Mouse (Mus musculus): Measurements from ENCODE around the gene Me1. TPM values are rescaled to one million over a fixed set of nuclear protein-coding genes. Genes with fewer than 3 reads are reported as not detected.
A peak's percentile ranks its signal among the peaks of the same experiment; 100 is the strongest.

Gene Me1
- polyA plus RNA-seq, 1 experiment from 2014 or later = 33.3 TPM

GRCm38 (mm10) chr9:86660327-86660726, 35.4 kb downstream of the Me1 start:
- Histone ChIP-seq H3K27me3 (ENCODE audit: control insufficient read depth, insufficient read depth, low read length) (no peaks in the 10 kb centered on the region), H3K4me1 (ENCODE audit: control insufficient read depth in 2 of 2, insufficient read depth in 2 of 2, low read length in 2 of 2) (no peaks in the 10 kb centered on the region), H3K9me3 (ENCODE audit: control insufficient read depth, low read length) (0 out of 2 replicates have a peak, but pooled peaks cover 3% of the 10 kb centered on the region), H3K9ac (ENCODE audit: low read length) (no peak overlapping the region), H3K4me2 (ENCODE audit: low read length) (no peak overlapping the region), H3K27ac (replicated peaks in 1 of 2; ENCODE audit: control insufficient read depth in 1 of 2, insufficient read depth in 1 of 2, low read depth in 2 of 2, low read length in 2 of 2) (no peak overlapping the region), H3K36me3 (ENCODE audit: control insufficient read depth, insufficient read depth, low read length) (no peaks in the 10 kb centered on the region), H3K4me3 (ENCODE audit: control insufficient read depth in 1 of 2, insufficient read depth in 1 of 2, low read depth in 1 of 2, low read length in 2 of 2) (no peak overlapping the region)
- ATAC-seq (ENCODE audit: insufficient number of reproducible peaks, insufficient read depth, low FRiP score, low read depth) = no peak
- 81% methylated on average over 2 of the region's 2 CpGs for WGBS

GRCm38 (mm10) chr9:86658347-86658746, 37.4 kb downstream of the Me1 start:
- WGBS = 88% methylated on average over 4 of the region's 4 CpGs
- Histone ChIP-seq H3K4me1 (ENCODE audit: control insufficient read depth in 2 of 2, insufficient read depth in 2 of 2, low read length in 2 of 2) (no peaks in the 10 kb centered on the region), H3K27me3 (ENCODE audit: control insufficient read depth, insufficient read depth, low read length) (no peaks in the 10 kb centered on the region), H3K4me3 (ENCODE audit: control insufficient read depth in 1 of 2, insufficient read depth in 1 of 2, low read depth in 1 of 2, low read length in 2 of 2) (no peak overlapping the region), H3K9ac (ENCODE audit: low read length) (no peak overlapping the region), H3K4me2 (ENCODE audit: low read length) (no peak overlapping the region), H3K36me3 (ENCODE audit: control insufficient read depth, insufficient read depth, low read length) (no peaks in the 10 kb centered on the region), H3K9me3 (ENCODE audit: control insufficient read depth, low read length) (0 out of 2 replicates have a peak, but pooled peaks cover 3% of the 10 kb centered on the region), H3K27ac (replicated peaks in 1 of 2; ENCODE audit: control insufficient read depth in 1 of 2, insufficient read depth in 1 of 2, low read depth in 2 of 2, low read length in 2 of 2) (no peak overlapping the region)
- ATAC-seq (ENCODE audit: insufficient number of reproducible peaks, insufficient read depth, low FRiP score, low read depth) = no peak

GRCm38 (mm10) chr9:86652194-86652593, 43.6 kb downstream of the Me1 start:
- no peak overlapping the region for H3K4me2 ChIP-seq (ENCODE audit: low read length)
- no peak overlapping the region for H3K9ac ChIP-seq (ENCODE audit: low read length)
- ATAC-seq (ENCODE audit: insufficient number of reproducible peaks, insufficient read depth, low FRiP score, low read depth) = no peak
- no peak overlapping the region for H3K4me3 ChIP-seq (ENCODE audit: control insufficient read depth in 1 of 2, insufficient read depth in 1 of 2, low read depth in 1 of 2, low read length in 2 of 2)
- H3K27ac ChIP-seq (replicated peaks in 1 of 2; ENCODE audit: control insufficient read depth in 1 of 2, insufficient read depth in 1 of 2, low read depth in 2 of 2, low read length in 2 of 2) = no peak overlapping the region
- WGBS = 84% methylated on average over 1 of the region's 1 CpGs
- no peaks in the 10 kb centered on the region for H3K36me3 ChIP-seq (ENCODE audit: control insufficient read depth, insufficient read depth, low read length)
- H3K9me3 ChIP-seq (ENCODE audit: control insufficient read depth, low read length) = no peaks in the 10 kb centered on the region
- H3K27me3 ChIP-seq (ENCODE audit: control insufficient read depth, insufficient read depth, low read length) = no peaks in the 10 kb centered on the region
- no peaks in the 10 kb centered on the region for H3K4me1 ChIP-seq (ENCODE audit: control insufficient read depth in 2 of 2, insufficient read depth in 2 of 2, low read length in 2 of 2)

GRCm38 (mm10) chr9:86651254-86651653, 44.5 kb downstream of the Me1 start:
- Histone ChIP-seq H3K4me2 (ENCODE audit: low read length) (no peak overlapping the region), H3K4me1 (ENCODE audit: control insufficient read depth in 2 of 2, insufficient read depth in 2 of 2, low read length in 2 of 2) (no peaks in the 10 kb centered on the region), H3K27ac (replicated peaks in 1 of 2; ENCODE audit: control insufficient read depth in 1 of 2, insufficient read depth in 1 of 2, low read depth in 2 of 2, low read length in 2 of 2) (no peak overlapping the region), H3K36me3 (ENCODE audit: control insufficient read depth, insufficient read depth, low read length) (no peaks in the 10 kb centered on the region), H3K9ac (ENCODE audit: low read length) (no peak overlapping the region), H3K27me3 (ENCODE audit: control insufficient read depth, insufficient read depth, low read length) (no peaks in the 10 kb centered on the region), H3K4me3 (ENCODE audit: control insufficient read depth in 1 of 2, insufficient read depth in 1 of 2, low read depth in 1 of 2, low read length in 2 of 2) (no peak overlapping the region), H3K9me3 (ENCODE audit: control insufficient read depth, low read length) (no peaks in the 10 kb centered on the region)
- 85% methylated on average over 3 of the region's 3 CpGs for WGBS
- ATAC-seq (ENCODE audit: insufficient number of reproducible peaks, insufficient read depth, low FRiP score, low read depth) = no peak

- H3K9ac ChIP-seq (ENCODE audit: low read length) = no peak overlapping the region
- WGBS = 91% methylated on average over 5 of the region's 5 CpGs
- H3K9me3 ChIP-seq (ENCODE audit: control insufficient read depth, low read length) = no peaks in the 10 kb centered on the region
- H3K4me1 ChIP-seq (ENCODE audit: control insufficient read depth in 2 of 2, insufficient read depth in 2 of 2, low read length in 2 of 2) = no peaks in the 10 kb centered on the region
- no peak overlapping the region for H3K4me3 ChIP-seq (ENCODE audit: control insufficient read depth in 1 of 2, insufficient read depth in 1 of 2, low read depth in 1 of 2, low read length in 2 of 2)
- no peaks in the 10 kb centered on the region for H3K36me3 ChIP-seq (ENCODE audit: control insufficient read depth, insufficient read depth, low read length)
- no peak overlapping the region for H3K4me2 ChIP-seq (ENCODE audit: low read length)
- H3K27me3 ChIP-seq (ENCODE audit: control insufficient read depth, insufficient read depth, low read length) = no peaks in the 10 kb centered on the region
- H3K27ac ChIP-seq (replicated peaks in 1 of 2; ENCODE audit: control insufficient read depth in 1 of 2, insufficient read depth in 1 of 2, low read depth in 2 of 2, low read length in 2 of 2) = no peak overlapping the region
- ATAC-seq (ENCODE audit: insufficient number of reproducible peaks, insufficient read depth, low FRiP score, low read depth) = no peak
These were observed 44.9 kb downstream of the Me1 start for GRCm38 (mm10) chr9:86650822-86651221.

GRCm38 (mm10) chr9:86647931-86648550, 47.7 kb downstream of the Me1 start:
- Histone ChIP-seq H3K27me3 (ENCODE audit: control insufficient read depth, insufficient read depth, low read length) (no peaks in the 10 kb centered on the region), H3K9ac (ENCODE audit: low read length) (no peak overlapping the region), H3K4me3 (ENCODE audit: control insufficient read depth in 1 of 2, insufficient read depth in 1 of 2, low read depth in 1 of 2, low read length in 2 of 2) (no peak overlapping the region), H3K9me3 (ENCODE audit: control insufficient read depth, low read length) (no peaks in the 10 kb centered on the region), H3K27ac (replicated peaks in 1 of 2; ENCODE audit: control insufficient read depth in 1 of 2, insufficient read depth in 1 of 2, low read depth in 2 of 2, low read length in 2 of 2) (peak overlapping the region in 1 of 2 experiments; percentile 16; a peak in 2 of 4 replicates), H3K36me3 (ENCODE audit: control insufficient read depth, insufficient read depth, low read length) (no peaks in the 10 kb centered on the region), H3K4me1 (ENCODE audit: control insufficient read depth in 2 of 2, insufficient read depth in 2 of 2, low read length in 2 of 2) (no peaks in the 10 kb centered on the region), H3K4me2 (ENCODE audit: low read length) (no peak overlapping the region)
- WGBS = 64% methylated on average over 7 of the region's 7 CpGs
- no peak for ATAC-seq (ENCODE audit: insufficient number of reproducible peaks, insufficient read depth, low FRiP score, low read depth)

- H3K36me3 ChIP-seq (ENCODE audit: control insufficient read depth, insufficient read depth, low read length) = no peaks in the 10 kb centered on the region
- H3K9me3 ChIP-seq (ENCODE audit: control insufficient read depth, low read length) = no peaks in the 10 kb centered on the region
- WGBS = 4% methylated on average over 1 of the region's 1 CpGs
- no peak overlapping the region for H3K4me2 ChIP-seq (ENCODE audit: low read length)
- no peak overlapping the region for H3K4me3 ChIP-seq (ENCODE audit: control insufficient read depth in 1 of 2, insufficient read depth in 1 of 2, low read depth in 1 of 2, low read length in 2 of 2)
- no peaks in the 10 kb centered on the region for H3K27me3 ChIP-seq (ENCODE audit: control insufficient read depth, insufficient read depth, low read length)
- ATAC-seq (ENCODE audit: insufficient number of reproducible peaks, insufficient read depth, low FRiP score, low read depth) = no peak
- no peak overlapping the region for H3K9ac ChIP-seq (ENCODE audit: low read length)
- H3K27ac ChIP-seq (replicated peaks in 1 of 2; ENCODE audit: control insufficient read depth in 1 of 2, insufficient read depth in 1 of 2, low read depth in 2 of 2, low read length in 2 of 2) = no peak overlapping the region
- H3K4me1 ChIP-seq (ENCODE audit: control insufficient read depth in 2 of 2, insufficient read depth in 2 of 2, low read length in 2 of 2) = no peaks in the 10 kb centered on the region
These were observed 48.9 kb downstream of the Me1 start for GRCm38 (mm10) chr9:86646807-86647206.

GRCm38 (mm10) chr9:86643497-86643896, 52.3 kb downstream of the Me1 start:
- no peak for ATAC-seq (ENCODE audit: insufficient number of reproducible peaks, insufficient read depth, low FRiP score, low read depth)

More at GRCm38 (mm10) chr9:86643497-86643896, 52.3 kb downstream of the Me1 start:
- Histone ChIP-seq H3K9me3 (ENCODE audit: control insufficient read depth, low read length) (no peaks in the 10 kb centered on the region), H3K4me3 (ENCODE audit: control insufficient read depth in 1 of 2, insufficient read depth in 1 of 2, low read depth in 1 of 2, low read length in 2 of 2) (no peak overlapping the region), H3K36me3 (ENCODE audit: control insufficient read depth, insufficient read depth, low read length) (no peaks in the 10 kb centered on the region), H3K9ac (ENCODE audit: low read length) (no peak overlapping the region), H3K27ac (replicated peaks in 1 of 2; ENCODE audit: control insufficient read depth in 1 of 2, insufficient read depth in 1 of 2, low read depth in 2 of 2, low read length in 2 of 2) (no peak overlapping the region), H3K27me3 (ENCODE audit: control insufficient read depth, insufficient read depth, low read length) (no peaks in the 10 kb centered on the region), H3K4me2 (ENCODE audit: low read length) (no peak overlapping the region), H3K4me1 (ENCODE audit: control insufficient read depth in 2 of 2, insufficient read depth in 2 of 2, low read length in 2 of 2) (peaks cover 2 to 6% of the 10 kb centered on the region in 2 experiments; a peak in 3 of 4 replicates)
- 95% methylated on average over 4 of the region's 4 CpGs for WGBS

Measured in heart, embryonic 14.5 days (tissue).